Mouse (Mus musculus) embryonic fibroblast, embryonic 13.5 days (primary cell): ENCODE data around the gene Ncor1. TPM values are rescaled to one million over a fixed set of nuclear protein-coding genes. Genes with fewer than 3 reads are reported as not detected.
A peak's percentile ranks its signal among the peaks of the same experiment; 100 is the strongest.
"Not testable (repeated sequence)": the region's sequence is repeated elsewhere in the genome, so short reads cannot be mapped to it uniquely, and the experiment has no call there.

Experiments used
- H3K27ac ChIP-seq: 2 replicates; pipeline ENCODE4 v1.5.1; 2012; ENCODE audit warnings: low read length, control low read depth, inconsistent platforms; ENCODE audit not compliant: insufficient read depth
- H3K4me1 ChIP-seq: 2 replicates; pipeline ENCODE4 v1.6.1; 2011; ENCODE audit warnings: low read length; ENCODE audit not compliant: control insufficient read depth, insufficient read depth
- H3K4me3 ChIP-seq: 2 replicates; pipeline ENCODE4 v1.5.1; 2011; ENCODE audit warnings: mild to moderate bottlenecking, control low read depth, low read length; ENCODE audit not compliant: insufficient read depth
- CTCF ChIP-seq: IDR thresholded peaks from 2 replicates; pipeline ENCODE4 v1.5.1; 2011; ENCODE audit warnings: mild to moderate bottlenecking, control low read depth, low read length, moderate library complexity, borderline replicate concordance; ENCODE audit not compliant: insufficient read depth
- POLR2A ChIP-seq: IDR thresholded peaks from 2 replicates; pipeline ENCODE4 v1.6.1; 2011; ENCODE audit warnings: low read depth, mild to moderate bottlenecking, control low read depth, low read length, moderate library complexity
- polyA plus RNA-seq: library from polyadenylated mRNA; stranded (reverse); fragments of >200 nt; gene quantifications from 2 replicates; pipeline ENCODE4 v1.2.4, GENCODE M21; 2011; ENCODE audit warnings: low read depth; ENCODE audit not compliant: missing spikeins, insufficient read length

Gene Ncor1
- polyA plus RNA-seq, 1 experiment: 225 TPM

- H3K27ac ChIP-seq: no peak overlapping the region
- no peak for TF ChIP-seq POLR2A
- TF ChIP-seq CTCF: no peak
- no peak overlapping the region for H3K4me3 ChIP-seq
- peaks cover 2% of the 10 kb centered on the region for H3K4me1 ChIP-seq
These were observed 5.0 kb upstream of the Ncor1 start for GRCm38 (mm10) chr11:62463225-62463915.

GRCm38 (mm10) chr11:62462529-62462928, 4.2 kb upstream of the Ncor1 start:
- not testable (repeated sequence) for H3K4me1 ChIP-seq, H3K4me3 ChIP-seq, H3K27ac ChIP-seq

- Histone ChIP-seq H3K4me3 (peak overlapping the region; percentile 73), H3K27ac (peak overlapping the region; percentile 81; the same call in 1 of the 2 replicates), H3K4me1 (peaks cover 4% of the 10 kb centered on the region; the same call in 1 of the 2 replicates)
- TF ChIP-seq CTCF (no peak), POLR2A (no peak)
These were observed 439 bp upstream of the Ncor1 start for GRCm38 (mm10) chr11:62458780-62459179.

DNA sequence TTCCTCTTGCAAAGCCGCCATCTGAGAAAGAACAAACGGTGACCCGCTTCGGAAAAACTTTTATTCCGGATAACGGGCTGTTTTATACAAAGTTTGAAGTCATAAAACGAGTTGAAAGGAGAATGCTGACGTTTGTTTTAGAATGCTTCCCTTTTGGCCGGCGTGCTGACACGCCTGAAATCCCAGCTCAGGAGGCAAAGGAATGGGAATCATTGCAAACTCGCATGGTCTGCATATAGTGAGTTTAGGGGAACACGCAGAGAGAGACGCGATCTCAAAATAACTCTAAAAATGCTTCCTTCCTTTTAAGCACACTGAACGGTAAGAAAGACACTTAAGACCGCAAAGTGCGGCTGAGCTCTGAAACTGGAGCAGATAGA, 460 bp downstream of the Ncor1 start:
- Histone ChIP-seq H3K4me3 (peak overlapping the region; percentile 73), H3K4me1 (peaks cover 4% of the 10 kb centered on the region; the same call in 1 of the 2 replicates), H3K27ac (peak overlapping the region; percentile 81)
- TF ChIP-seq POLR2A (no peak; the same call in none of the 2 replicates), CTCF (no peak)

DNA sequence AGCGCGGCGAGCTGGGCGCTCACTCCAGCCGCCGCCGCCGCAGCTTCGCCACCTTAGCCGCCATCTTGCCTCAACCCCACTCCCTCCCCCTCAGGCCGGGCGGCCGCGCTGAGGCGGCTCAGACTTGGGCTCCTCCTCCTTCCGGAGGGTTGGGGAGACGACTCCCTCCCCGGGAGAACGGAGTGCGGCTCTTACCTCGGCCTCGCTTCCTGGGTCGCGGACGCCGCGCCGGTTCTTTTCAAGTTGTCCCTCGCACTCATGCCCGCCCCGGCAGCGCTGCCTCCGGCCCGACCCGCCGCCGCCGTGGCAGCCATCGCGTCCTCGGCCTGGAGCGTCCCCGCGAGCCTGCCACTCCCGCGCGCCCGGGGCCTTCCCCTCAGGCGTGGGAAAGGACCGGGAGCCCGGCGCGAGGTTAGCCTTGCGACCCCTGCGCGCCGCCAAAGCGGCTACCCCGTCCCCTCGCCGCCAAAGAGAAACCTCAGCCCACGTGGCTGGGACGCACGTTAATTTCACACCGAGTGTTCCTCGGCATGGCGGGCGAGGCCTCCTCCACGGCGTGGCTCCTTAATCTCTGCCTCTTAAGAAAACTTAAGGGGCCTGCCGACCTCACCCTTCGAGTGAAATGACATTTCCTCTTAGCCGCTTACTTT, 975 bp downstream of the Ncor1 start:
- TF ChIP-seq POLR2A (peak; percentile 90), CTCF (no peak)
- Histone ChIP-seq H3K4me1 (peaks cover 4% of the 10 kb centered on the region; the same call in 1 of the 2 replicates), H3K4me3 (peak overlapping the region; percentile 73), H3K27ac (peak overlapping the region; percentile 81)

GRCm38 (mm10) chr11:62456483-62457172, 1.7 kb downstream of the Ncor1 start:
- Histone ChIP-seq H3K4me1 (peaks cover 4% of the 10 kb centered on the region; the same call in 1 of the 2 replicates), H3K4me3 (peak overlapping the region; percentile 99), H3K27ac (peak overlapping the region; percentile 58)
- peak; percentile 71 for TF ChIP-seq POLR2A
- 0 out of 2 replicates have a peak, but pooled peaks have one; percentile 12 for TF ChIP-seq CTCF

DNA sequence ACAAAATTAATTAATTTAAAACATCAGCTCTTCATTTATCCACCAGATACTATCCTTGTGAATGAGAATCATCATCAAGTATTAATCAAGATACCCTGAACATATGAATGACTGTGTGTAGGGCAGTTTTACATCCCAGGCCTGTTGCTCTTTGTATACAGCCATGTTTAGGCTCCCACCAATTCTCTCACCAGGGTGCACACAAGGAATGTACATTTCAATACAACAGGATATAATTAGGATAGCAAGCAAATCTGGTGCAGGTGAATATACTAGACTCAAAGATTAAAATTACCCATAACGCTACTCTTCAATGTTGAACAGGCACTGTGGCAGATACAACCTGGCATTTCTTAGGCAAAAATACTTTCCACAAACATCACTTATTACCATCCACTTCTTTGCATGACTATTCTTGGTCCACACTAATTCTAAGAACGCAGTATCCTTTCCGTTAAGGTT, 2.3 kb downstream of the Ncor1 start:
- no peak overlapping the region for H3K27ac ChIP-seq
- TF ChIP-seq CTCF: no peak
- TF ChIP-seq POLR2A: no peak

DNA sequence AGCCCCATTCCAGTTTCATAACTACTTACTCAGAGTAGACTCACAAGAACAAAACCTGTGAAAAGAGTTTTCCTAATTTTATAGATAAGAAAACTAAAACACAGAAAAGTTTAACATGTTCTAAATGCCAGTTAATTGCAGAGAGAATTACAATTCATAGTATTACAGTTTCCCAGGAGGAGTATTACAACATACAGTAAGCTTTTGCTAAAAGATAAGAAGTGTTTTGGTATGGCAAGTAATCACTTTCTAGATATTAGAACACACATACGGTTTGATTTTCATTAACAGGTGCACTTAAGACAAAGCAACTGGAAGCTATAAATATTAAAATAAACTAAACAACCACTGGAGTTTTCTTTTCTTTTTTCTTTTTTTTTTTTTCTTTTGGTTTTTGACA, 3.1 kb downstream of the Ncor1 start:
- H3K4me1 ChIP-seq: peaks cover 4% of the 10 kb centered on the region; the same call in 1 of the 2 replicates
- TF ChIP-seq POLR2A: no peak
- TF ChIP-seq CTCF: no peak
- H3K27ac ChIP-seq: no peak overlapping the region
- no peak overlapping the region; the same call in 1 of the 2 replicates for H3K4me3 ChIP-seq

More for the DNA sequence above, 2.3 kb downstream of the Ncor1 start:
- peak overlapping the region; percentile 99 for H3K4me3 ChIP-seq
- H3K4me1 ChIP-seq: peaks cover 4% of the 10 kb centered on the region; the same call in 1 of the 2 replicates

GRCm38 (mm10) chr11:62448971-62449370, 9.4 kb downstream of the Ncor1 start:
- TF ChIP-seq CTCF: no peak
- TF ChIP-seq POLR2A: no peak
- Histone ChIP-seq H3K4me3 (no peak overlapping the region), H3K27ac (no peak overlapping the region; the same call in 1 of the 2 replicates), H3K4me1 (no peaks in the 10 kb centered on the region)
